Mouse (Mus musculus) erythroblast, embryonic 14.5 days (primary cell): ENCODE data around the gene Cyp1a2. TPM values are rescaled to one million over a fixed set of nuclear protein-coding genes. Genes with fewer than 3 reads are reported as not detected.

ENCODE experiments used
- H3K27me3 ChIP-seq: 2 replicates; pipeline ENCODE4 v1.6.1; 2012; ENCODE audit warnings: inconsistent platforms; ENCODE audit not compliant: control insufficient read depth
- H3K36me3 ChIP-seq: 2 replicates; pipeline ENCODE4 v1.6.1; 2012; ENCODE audit warnings: mild to moderate bottlenecking, inconsistent platforms; ENCODE audit not compliant: control insufficient read depth
- H3K4me1 ChIP-seq: 2 replicates; pipeline ENCODE4 v1.6.1; 2012; ENCODE audit warnings: inconsistent platforms; ENCODE audit not compliant: control insufficient read depth
- H3K4me3 ChIP-seq: replicated peaks from 2 replicates; pipeline ENCODE3; 2012; ENCODE audit warnings: moderate library complexity, mild to moderate bottlenecking, inconsistent platforms
- H3K9me3 ChIP-seq: 2 replicates; pipeline ENCODE4 v1.6.1; 2012; ENCODE audit warnings: low read length, inconsistent platforms, mixed read lengths; ENCODE audit not compliant: control insufficient read depth
- GATA1 ChIP-seq: IDR thresholded peaks from 2 replicates; pipeline ENCODE4 v1.6.1; 2012; ENCODE audit warnings: low read length, inconsistent platforms, mixed read lengths
- TAL1 ChIP-seq: IDR thresholded peaks from 3 replicates; pipeline ENCODE4 v1.6.1; 2012; ENCODE audit warnings: low read length, inconsistent platforms, mixed read lengths
- polyA plus RNA-seq: library from polyadenylated mRNA; stranded (reverse); fragments of >175 nt; gene quantifications from 2 replicates; pipeline ENCODE4 v1.2.3, GENCODE M21; 2012

Gene Cyp1a2
- polyA plus RNA-seq, 1 experiment, result not detected

GRCm38 (mm10) chr9:57687751-57688150 is 4.2 kb upstream of the Cyp1a2 start, which contains the start of gene Cyp1a1:
Gene Cyp1a1 (plus strand): TSS chr9:57687928.
- no peak within 1 kb of the TSS for H3K4me3 ChIP-seq

DNA sequence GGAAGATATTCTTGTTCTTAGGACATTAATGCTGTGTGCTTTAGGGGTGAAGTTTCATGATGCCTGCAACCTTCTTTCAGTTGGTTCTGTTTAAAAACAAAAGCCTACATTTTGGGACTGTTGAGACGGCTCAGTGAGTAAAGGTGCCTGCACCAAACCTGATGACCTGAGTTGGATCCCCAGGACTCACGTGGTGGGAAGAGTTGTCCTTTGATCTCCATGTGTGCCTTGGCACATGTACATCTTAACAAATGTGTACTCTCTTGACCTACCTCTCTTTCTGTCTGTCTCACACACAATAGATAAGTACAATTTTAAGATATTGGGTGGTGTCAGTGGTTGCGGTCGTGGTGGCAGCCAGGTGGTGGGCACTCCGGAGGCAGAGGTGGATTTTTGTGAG is 2.5 kb upstream of the Cyp1a2 start:
- Histone ChIP-seq H3K27me3 (peaks cover 7% of the 10 kb centered on the region; the same call in 1 of the 2 replicates), H3K36me3 (no peaks in the 10 kb centered on the region), H3K9me3 (no peaks in the 10 kb centered on the region), H3K4me1 (peaks cover 7% of the 10 kb centered on the region), H3K4me3 (no peak overlapping the region)
- TF ChIP-seq GATA1 (no peak), TAL1 (no peak)

More at GRCm38 (mm10) chr9:57687751-57688150, 4.2 kb upstream of the Cyp1a2 start, which contains the start of gene Cyp1a1:
- peaks cover 10% of the 10 kb centered on the region for H3K27me3 ChIP-seq
- H3K9me3 ChIP-seq, result no peaks in the 10 kb centered on the region
- H3K4me1 ChIP-seq, result peaks cover 7% of the 10 kb centered on the region
- no peak for TF ChIP-seq GATA1
- TF ChIP-seq TAL1, result no peak
- no peaks in the 10 kb centered on the region for H3K36me3 ChIP-seq

- H3K4me1 ChIP-seq, result no peaks in the 10 kb centered on the region
- TF ChIP-seq GATA1, result no peak
- TF ChIP-seq TAL1, result no peak
- H3K9me3 ChIP-seq, result no peaks in the 10 kb centered on the region
- H3K4me3 ChIP-seq, result no peak overlapping the region
- H3K36me3 ChIP-seq, result no peaks in the 10 kb centered on the region
- H3K27me3 ChIP-seq, result peaks cover 8% of the 10 kb centered on the region; the same call in 1 of the 2 replicates
These were observed 2.1 kb downstream of the Cyp1a2 start for GRCm38 (mm10) chr9:57681411-57681810.

DNA sequence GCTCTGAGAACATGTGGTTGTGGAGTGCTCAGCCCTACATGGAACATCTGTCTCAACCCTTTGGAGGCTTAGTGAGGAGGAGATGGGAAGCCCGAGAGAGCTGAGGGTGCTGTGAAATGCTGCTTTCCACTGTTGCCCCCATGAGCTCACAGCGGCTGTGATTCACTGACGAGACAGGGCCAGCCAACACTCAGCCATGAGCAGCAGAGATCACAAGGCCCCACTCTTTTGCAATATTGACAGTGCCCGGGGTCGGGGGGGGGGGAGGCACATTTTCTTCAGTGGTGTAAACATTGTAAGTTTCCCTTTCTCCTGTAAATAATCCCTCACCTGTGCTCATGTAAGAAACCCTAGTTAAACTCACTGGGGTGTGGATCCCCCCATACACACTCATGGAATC is 12.0 kb downstream of the Cyp1a2 start:
- Histone ChIP-seq H3K4me1 (peaks cover 5% of the 10 kb centered on the region), H3K27me3 (no peaks in the 10 kb centered on the region), H3K4me3 (no peak overlapping the region), H3K36me3 (no peaks in the 10 kb centered on the region), H3K9me3 (no peaks in the 10 kb centered on the region)
- no peak for TF ChIP-seq TAL1
- no peak for TF ChIP-seq GATA1

DNA sequence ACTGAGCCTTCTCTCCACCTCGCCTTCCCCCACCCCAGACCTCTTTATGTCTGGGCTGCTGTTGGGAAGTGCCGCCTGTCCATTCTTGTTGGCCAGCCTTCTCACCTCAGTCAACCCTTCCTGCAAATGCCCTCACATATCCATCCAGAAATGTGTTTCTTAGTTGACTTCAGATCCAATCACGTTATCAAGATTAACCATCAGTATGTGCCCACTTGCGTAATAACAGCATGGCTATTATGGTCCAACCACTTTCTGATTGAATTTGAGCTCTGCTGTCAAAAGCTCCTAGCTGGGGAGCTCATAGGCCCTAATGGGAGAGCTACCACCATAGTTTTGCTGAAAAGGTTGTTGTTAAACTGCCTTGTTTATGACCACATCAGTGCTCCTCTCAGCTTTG is 12.5 kb downstream of the Cyp1a2 start:
- H3K27me3 ChIP-seq, result no peaks in the 10 kb centered on the region
- H3K9me3 ChIP-seq, result no peaks in the 10 kb centered on the region
- no peak for TF ChIP-seq GATA1
- no peak for TF ChIP-seq TAL1
- no peak overlapping the region for H3K4me3 ChIP-seq
- H3K36me3 ChIP-seq, result no peaks in the 10 kb centered on the region
- H3K4me1 ChIP-seq, result peaks cover 5% of the 10 kb centered on the region

GRCm38 (mm10) chr9:57669566-57669965 is 13.9 kb downstream of the Cyp1a2 start:
- H3K27me3 ChIP-seq, result no peaks in the 10 kb centered on the region
- no peaks in the 10 kb centered on the region for H3K9me3 ChIP-seq
- peaks cover 5% of the 10 kb centered on the region for H3K4me1 ChIP-seq
- no peak overlapping the region for H3K4me3 ChIP-seq
- no peak for TF ChIP-seq TAL1
- no peak for TF ChIP-seq GATA1
- H3K36me3 ChIP-seq, result no peaks in the 10 kb centered on the region

DNA sequence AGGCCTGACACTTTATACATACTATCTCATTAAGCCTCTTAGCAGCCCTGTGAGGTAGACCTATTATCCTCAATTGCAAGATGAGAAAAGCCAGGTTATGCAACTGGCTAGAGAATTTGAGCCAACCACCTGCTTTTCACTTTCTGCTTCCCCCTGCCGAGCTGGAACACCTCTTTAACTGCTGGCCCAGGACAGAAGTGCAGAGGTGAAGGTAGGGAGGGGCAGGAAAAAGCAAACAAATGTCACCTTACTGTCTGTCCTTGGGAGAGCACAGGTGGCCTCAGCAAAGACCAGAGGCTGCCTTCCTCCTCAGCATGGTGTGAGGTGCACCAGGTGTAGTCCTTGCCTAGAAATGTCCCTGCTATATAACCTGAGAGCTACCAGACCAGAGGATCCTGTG is 15.2 kb downstream of the Cyp1a2 start:
- Histone ChIP-seq H3K9me3 (no peaks in the 10 kb centered on the region), H3K36me3 (no peaks in the 10 kb centered on the region), H3K4me3 (no peak overlapping the region), H3K4me1 (peaks cover 5% of the 10 kb centered on the region), H3K27me3 (no peaks in the 10 kb centered on the region)
- TF ChIP-seq TAL1, result no peak
- no peak for TF ChIP-seq GATA1

GRCm38 (mm10) chr9:57667817-57668216 is 15.7 kb downstream of the Cyp1a2 start:
- TF ChIP-seq GATA1 (no peak), TAL1 (no peak)
- peaks cover 5% of the 10 kb centered on the region for H3K4me1 ChIP-seq
- no peaks in the 10 kb centered on the region for H3K27me3 ChIP-seq
- no peaks in the 10 kb centered on the region for H3K9me3 ChIP-seq
- H3K36me3 ChIP-seq, result no peaks in the 10 kb centered on the region
- H3K4me3 ChIP-seq, result no peak overlapping the region

DNA sequence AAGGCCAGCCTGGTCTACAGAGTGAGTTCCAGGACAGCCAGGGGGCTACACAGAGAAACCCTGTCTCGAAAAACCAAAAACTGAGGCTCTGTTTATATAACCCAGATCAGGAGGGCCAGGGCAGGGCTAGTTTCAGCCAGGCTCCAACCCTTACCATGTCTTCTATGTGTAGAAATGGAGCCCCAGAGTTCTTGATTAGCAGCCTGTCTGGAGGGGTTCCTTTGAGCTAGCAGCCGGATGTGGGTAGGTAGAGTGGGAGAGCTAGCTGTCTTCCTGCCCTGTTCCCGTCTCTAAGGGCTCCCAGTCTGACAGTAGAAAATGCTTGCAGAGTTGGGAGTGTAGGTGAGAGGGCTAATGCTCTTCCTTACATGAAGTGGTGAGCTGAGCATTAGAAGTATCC is 16.4 kb downstream of the Cyp1a2 start:
- H3K4me3 ChIP-seq, result no peak overlapping the region
- H3K36me3 ChIP-seq, result no peaks in the 10 kb centered on the region
- TF ChIP-seq GATA1, result no peak
- TF ChIP-seq TAL1, result no peak
- H3K27me3 ChIP-seq, result no peaks in the 10 kb centered on the region
- no peaks in the 10 kb centered on the region for H3K9me3 ChIP-seq
- peaks cover 7% of the 10 kb centered on the region for H3K4me1 ChIP-seq

GRCm38 (mm10) chr9:57666536-57666935 is 17.0 kb downstream of the Cyp1a2 start:
- no peaks in the 10 kb centered on the region for H3K36me3 ChIP-seq
- no peak overlapping the region for H3K4me3 ChIP-seq
- peaks cover 10% of the 10 kb centered on the region for H3K4me1 ChIP-seq
- H3K27me3 ChIP-seq, result no peaks in the 10 kb centered on the region
- no peaks in the 10 kb centered on the region for H3K9me3 ChIP-seq
- no peak for TF ChIP-seq GATA1
- no peak for TF ChIP-seq TAL1
